Mouse (Mus musculus): ENCODE results near the gene Daam1.

GRCm38 (mm10) chr12:71888370-71888769, 57.5 kb downstream of the Daam1 start:
- TF ChIP-seq CTCF (IDR thresholded peaks at IDR 0.05; ENCODE audit: low read depth, low read length), result no peak
- TF ChIP-seq POLR2A (IDR thresholded peaks at IDR 0.05; ENCODE audit: extremely low read depth, insufficient read depth, low read length), result no peak
